Mouse (Mus musculus): Measurements from ENCODE around the gene Zc3h12d.

- no peak for TF ChIP-seq ZNF384 (IDR thresholded peaks at IDR 0.05; ENCODE audit: low read depth, low read length)
- TF ChIP-seq HCFC1 (IDR thresholded peaks at IDR 0.05; ENCODE audit: borderline replicate concordance, insufficient read depth, low read length), result no peak
- TF ChIP-seq ZC3H11A (IDR thresholded peaks at IDR 0.05; ENCODE audit: borderline replicate concordance, low read depth, low read length), result no peak
- no peak for TF ChIP-seq MAFK (IDR thresholded peaks at IDR 0.05; ENCODE audit: insufficient read depth, low read depth, low read length)
Measured at GRCm38 (mm10) chr10:7818676-7819075, 13.6 kb upstream of the Zc3h12d start.

Measured in ES-E14 (cell line).